Mouse (Mus musculus): ENCODE results near the gene B4galnt3. TPM values are rescaled to one million over a fixed set of nuclear protein-coding genes. Genes with fewer than 3 reads are reported as not detected.

B4galnt3 gene
- polyA plus RNA-seq, 1 experiment from 2014 or later: 0.15 TPM

GRCm38 (mm10) chr6:120289430-120289829, 4.9 kb downstream of the B4galnt3 start:
- Histone ChIP-seq H3K9ac (ENCODE audit: low read length) (no peak overlapping the region), H3K27me3 (ENCODE audit: control insufficient read depth, insufficient read depth, low read length) (peaks cover 13% of the 10 kb centered on the region), H3K4me1 (ENCODE audit: control insufficient read depth, insufficient read depth, low read length) (peaks cover 3% of the 10 kb centered on the region; the same call in 1 of the 2 replicates), H3K27ac (ENCODE audit: low read depth, low read length) (no peak overlapping the region), H3K4me2 (ENCODE audit: low read depth) (no peak overlapping the region), H3K9me3 (ENCODE audit: control insufficient read depth, low read length) (no peaks in the 10 kb centered on the region), H3K4me3 (ENCODE audit: low read depth, low read length) (no peak overlapping the region), H3K36me3 (ENCODE audit: control insufficient read depth, insufficient read depth, low read length) (no peaks in the 10 kb centered on the region)
- WGBS: 89% methylated on average over 4 of the region's 4 CpGs
- DNase-seq (ENCODE audit: low spot score) (no peak), ATAC-seq (ENCODE audit: insufficient read depth, low FRiP score, low TSS enrichment) (no peak)

DNA sequence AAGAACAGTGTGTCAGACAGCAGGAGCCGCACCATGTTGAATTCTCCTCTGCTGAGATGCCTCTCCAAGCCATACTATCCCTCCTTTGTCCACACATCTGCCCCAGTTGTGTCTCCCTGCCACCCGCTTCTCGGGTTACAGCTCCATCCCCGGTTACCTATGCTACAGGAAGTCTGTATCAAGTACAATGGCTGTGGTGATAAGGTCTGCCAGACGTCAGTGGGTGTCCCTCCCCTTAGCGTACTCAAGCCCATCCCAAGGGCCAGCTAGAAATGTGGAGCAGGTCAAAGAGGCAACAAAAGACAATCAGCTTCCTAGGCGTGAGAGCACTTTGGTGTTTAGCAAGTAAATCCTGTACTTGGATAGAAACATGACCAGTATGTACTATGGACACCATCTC, 5.8 kb downstream of the B4galnt3 start:
- Histone ChIP-seq H3K9ac (ENCODE audit: low read length) (no peak overlapping the region), H3K27ac (ENCODE audit: low read depth, low read length) (no peak overlapping the region), H3K36me3 (ENCODE audit: control insufficient read depth, insufficient read depth, low read length) (no peaks in the 10 kb centered on the region), H3K27me3 (ENCODE audit: control insufficient read depth, insufficient read depth, low read length) (peaks cover 8% of the 10 kb centered on the region), H3K4me3 (ENCODE audit: low read depth, low read length) (no peak overlapping the region), H3K4me2 (ENCODE audit: low read depth) (no peak overlapping the region), H3K9me3 (ENCODE audit: control insufficient read depth, low read length) (no peaks in the 10 kb centered on the region), H3K4me1 (ENCODE audit: control insufficient read depth, insufficient read depth, low read length) (no peaks in the 10 kb centered on the region)
- DNase-seq (ENCODE audit: low spot score) (no peak), ATAC-seq (ENCODE audit: insufficient read depth, low FRiP score, low TSS enrichment) (no peak)
- 46% methylated on average over 7 of the region's 7 CpGs for WGBS

DNA sequence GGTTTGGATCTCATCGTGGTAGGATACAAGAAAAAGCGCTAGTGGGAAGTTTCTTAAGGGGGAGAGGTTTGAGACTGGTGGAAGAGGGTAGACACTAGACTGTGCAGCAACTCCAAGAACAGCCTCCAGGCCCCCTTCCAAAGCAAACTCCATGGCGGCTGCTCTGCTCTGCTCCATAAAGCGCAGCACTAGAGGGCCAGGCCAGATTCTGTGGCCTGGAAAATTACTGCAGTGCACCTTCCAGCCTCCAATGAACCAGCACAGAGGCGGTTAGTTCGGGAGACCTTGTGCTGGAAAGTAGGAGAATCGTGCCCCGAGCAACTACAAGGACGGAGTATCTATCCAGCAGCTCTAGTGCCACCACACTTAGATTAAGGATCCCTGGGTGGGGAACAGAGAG, 7.1 kb downstream of the B4galnt3 start:
- 94% methylated on average over 9 of the region's 9 CpGs for WGBS
- Histone ChIP-seq H3K27ac (ENCODE audit: low read depth, low read length) (no peak overlapping the region), H3K4me1 (ENCODE audit: control insufficient read depth, insufficient read depth, low read length) (no peaks in the 10 kb centered on the region), H3K4me2 (ENCODE audit: low read depth) (no peak overlapping the region), H3K36me3 (ENCODE audit: control insufficient read depth, insufficient read depth, low read length) (no peaks in the 10 kb centered on the region), H3K27me3 (ENCODE audit: control insufficient read depth, insufficient read depth, low read length) (no peaks in the 10 kb centered on the region), H3K4me3 (ENCODE audit: low read depth, low read length) (no peak overlapping the region), H3K9ac (ENCODE audit: low read length) (no peak overlapping the region), H3K9me3 (ENCODE audit: control insufficient read depth, low read length) (no peaks in the 10 kb centered on the region)
- ATAC-seq (ENCODE audit: insufficient read depth, low FRiP score, low TSS enrichment): no peak
- DNase-seq (ENCODE audit: low spot score): no peak

- no peak for DNase-seq (ENCODE audit: low spot score)
Observed at GRCm38 (mm10) chr6:120276874-120277449, 17.4 kb downstream of the B4galnt3 start.

GRCm38 (mm10) chr6:120275301-120275700, 19.1 kb downstream of the B4galnt3 start:
- 61% methylated on average over 6 of the region's 6 CpGs for WGBS
- no peak overlapping the region for H3K4me3 ChIP-seq (ENCODE audit: low read depth, low read length)
- H3K9ac ChIP-seq (ENCODE audit: low read length): no peak overlapping the region
- H3K4me1 ChIP-seq (ENCODE audit: control insufficient read depth, insufficient read depth, low read length): no peaks in the 10 kb centered on the region
- H3K4me2 ChIP-seq (ENCODE audit: low read depth): no peak overlapping the region
- H3K36me3 ChIP-seq (ENCODE audit: control insufficient read depth, insufficient read depth, low read length): no peaks in the 10 kb centered on the region
- no peaks in the 10 kb centered on the region for H3K27me3 ChIP-seq (ENCODE audit: control insufficient read depth, insufficient read depth, low read length)
- H3K9me3 ChIP-seq (ENCODE audit: control insufficient read depth, low read length): no peaks in the 10 kb centered on the region
- ATAC-seq (ENCODE audit: insufficient read depth, low FRiP score, low TSS enrichment) (no peak), DNase-seq (ENCODE audit: low spot score) (no peak)
- H3K27ac ChIP-seq (ENCODE audit: low read depth, low read length): no peak overlapping the region

More at GRCm38 (mm10) chr6:120276874-120277449, 17.4 kb downstream of the B4galnt3 start:
- Histone ChIP-seq H3K36me3 (ENCODE audit: control insufficient read depth, insufficient read depth, low read length) (no peaks in the 10 kb centered on the region), H3K9me3 (ENCODE audit: control insufficient read depth, low read length) (no peaks in the 10 kb centered on the region), H3K4me1 (ENCODE audit: control insufficient read depth, insufficient read depth, low read length) (no peaks in the 10 kb centered on the region), H3K4me2 (ENCODE audit: low read depth) (no peak overlapping the region), H3K27ac (ENCODE audit: low read depth, low read length) (no peak overlapping the region), H3K27me3 (ENCODE audit: control insufficient read depth, insufficient read depth, low read length) (no peaks in the 10 kb centered on the region), H3K4me3 (ENCODE audit: low read depth, low read length) (no peak overlapping the region), H3K9ac (ENCODE audit: low read length) (no peak overlapping the region)
- 82% methylated on average over 7 of the region's 7 CpGs for WGBS
- ATAC-seq (ENCODE audit: insufficient read depth, low FRiP score, low TSS enrichment): no peak

DNA sequence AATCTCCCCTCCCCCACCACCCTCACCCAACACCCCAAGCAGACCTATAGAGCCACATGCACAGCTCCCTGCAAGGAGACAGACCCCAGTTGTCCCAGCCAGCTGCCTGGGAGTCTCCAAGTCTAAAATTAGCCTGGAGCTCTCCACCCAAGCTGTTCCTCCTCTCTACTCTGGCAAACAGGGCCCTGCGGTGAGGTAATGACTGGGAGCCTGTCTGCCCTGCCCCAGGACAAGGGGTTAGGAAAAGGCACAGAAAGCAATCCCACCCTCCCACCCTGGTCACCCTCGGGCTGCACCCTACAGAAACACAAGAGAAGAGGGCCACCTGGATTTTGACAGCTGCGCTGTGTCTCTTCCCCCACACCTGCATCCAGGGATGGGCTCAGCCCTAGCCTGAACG, 19.5 kb downstream of the B4galnt3 start:
- no peak overlapping the region for H3K9ac ChIP-seq (ENCODE audit: low read length)
- H3K9me3 ChIP-seq (ENCODE audit: control insufficient read depth, low read length): no peaks in the 10 kb centered on the region
- no peak overlapping the region for H3K27ac ChIP-seq (ENCODE audit: low read depth, low read length)
- 62% methylated on average over 4 of the region's 4 CpGs for WGBS
- H3K4me3 ChIP-seq (ENCODE audit: low read depth, low read length): no peak overlapping the region
- DNase-seq (ENCODE audit: low spot score) (no peak), ATAC-seq (ENCODE audit: insufficient read depth, low FRiP score, low TSS enrichment) (no peak)
- no peaks in the 10 kb centered on the region for H3K4me1 ChIP-seq (ENCODE audit: control insufficient read depth, insufficient read depth, low read length)
- no peak overlapping the region for H3K4me2 ChIP-seq (ENCODE audit: low read depth)
- H3K36me3 ChIP-seq (ENCODE audit: control insufficient read depth, insufficient read depth, low read length): no peaks in the 10 kb centered on the region
- H3K27me3 ChIP-seq (ENCODE audit: control insufficient read depth, insufficient read depth, low read length): no peaks in the 10 kb centered on the region

GRCm38 (mm10) chr6:120274181-120274580, 20.2 kb downstream of the B4galnt3 start:
- ATAC-seq (ENCODE audit: insufficient read depth, low FRiP score, low TSS enrichment) (no peak), DNase-seq (ENCODE audit: low spot score) (no peak)
- Histone ChIP-seq H3K27ac (ENCODE audit: low read depth, low read length) (no peak overlapping the region), H3K36me3 (ENCODE audit: control insufficient read depth, insufficient read depth, low read length) (no peaks in the 10 kb centered on the region), H3K9me3 (ENCODE audit: control insufficient read depth, low read length) (no peaks in the 10 kb centered on the region), H3K4me1 (ENCODE audit: control insufficient read depth, insufficient read depth, low read length) (no peaks in the 10 kb centered on the region), H3K4me3 (ENCODE audit: low read depth, low read length) (no peak overlapping the region), H3K9ac (ENCODE audit: low read length) (no peak overlapping the region), H3K27me3 (ENCODE audit: control insufficient read depth, insufficient read depth, low read length) (no peaks in the 10 kb centered on the region), H3K4me2 (ENCODE audit: low read depth) (no peak overlapping the region)
- 85% methylated on average over 8 of the region's 8 CpGs for WGBS

DNA sequence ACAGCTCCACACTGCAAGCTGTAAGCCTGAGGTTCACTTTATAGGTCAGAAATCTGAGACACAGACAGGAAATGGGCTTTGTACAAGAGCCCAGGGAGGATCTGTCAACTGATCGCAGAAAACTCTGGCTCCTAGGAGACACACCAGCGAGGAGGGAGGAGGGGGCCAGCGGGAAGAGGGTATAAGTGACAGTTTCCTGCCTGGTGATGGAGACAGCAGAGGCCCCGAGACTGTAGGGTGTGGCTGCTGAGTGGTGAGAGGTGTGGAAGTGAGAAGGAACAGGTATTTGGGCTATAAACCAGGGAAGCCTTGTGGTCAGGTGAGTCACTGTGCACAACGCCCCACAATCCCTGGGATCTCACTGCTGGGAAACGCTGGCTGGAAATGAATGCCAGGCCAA, 30.2 kb downstream of the B4galnt3 start:
- no peaks in the 10 kb centered on the region for H3K4me1 ChIP-seq (ENCODE audit: control insufficient read depth, insufficient read depth, low read length)
- no peak overlapping the region for H3K9ac ChIP-seq (ENCODE audit: low read length)
- no peak for ATAC-seq (ENCODE audit: insufficient read depth, low FRiP score, low TSS enrichment)
- no peaks in the 10 kb centered on the region for H3K36me3 ChIP-seq (ENCODE audit: control insufficient read depth, insufficient read depth, low read length)
- DNase-seq (ENCODE audit: low spot score): no peak
- H3K27ac ChIP-seq (ENCODE audit: low read depth, low read length): no peak overlapping the region
- WGBS: 58% methylated on average over 6 of the region's 6 CpGs
- no peaks in the 10 kb centered on the region for H3K9me3 ChIP-seq (ENCODE audit: control insufficient read depth, low read length)
- no peak overlapping the region for H3K4me3 ChIP-seq (ENCODE audit: low read depth, low read length)
- H3K4me2 ChIP-seq (ENCODE audit: low read depth): no peak overlapping the region
- H3K27me3 ChIP-seq (ENCODE audit: control insufficient read depth, insufficient read depth, low read length): no peaks in the 10 kb centered on the region

GRCm38 (mm10) chr6:120263608-120264007, 30.8 kb downstream of the B4galnt3 start:
- Histone ChIP-seq H3K4me2 (ENCODE audit: low read depth) (no peak overlapping the region), H3K9me3 (ENCODE audit: control insufficient read depth, low read length) (no peaks in the 10 kb centered on the region), H3K4me3 (ENCODE audit: low read depth, low read length) (no peak overlapping the region), H3K27me3 (ENCODE audit: control insufficient read depth, insufficient read depth, low read length) (no peaks in the 10 kb centered on the region), H3K4me1 (ENCODE audit: control insufficient read depth, insufficient read depth, low read length) (no peaks in the 10 kb centered on the region), H3K9ac (ENCODE audit: low read length) (no peak overlapping the region), H3K27ac (ENCODE audit: low read depth, low read length) (no peak overlapping the region), H3K36me3 (ENCODE audit: control insufficient read depth, insufficient read depth, low read length) (no peaks in the 10 kb centered on the region)
- ATAC-seq (ENCODE audit: insufficient read depth, low FRiP score, low TSS enrichment) (no peak), DNase-seq (ENCODE audit: low spot score) (no peak)
- WGBS: 86% methylated on average over 7 of the region's 7 CpGs

All from neural tube, embryonic 11.5 days (tissue).